Mouse (Mus musculus) limb, embryonic 11.5 days (tissue): Measurements from ENCODE around the gene Ints14. TPM values are rescaled to one million over a fixed set of nuclear protein-coding genes. Genes with fewer than 3 reads are reported as not detected.

ENCODE experiments used
- ATAC-seq: fragments of 200-750 bp; cut with Nextera tagmentation; 2 replicates; pipeline ENCODE4 v1.8.0; 2017; ENCODE audit warnings: low read depth; ENCODE audit not compliant: insufficient number of reproducible peaks, low FRiP score, low TSS enrichment
- DNase-seq: peaks from one replicate; pipeline ENCODE4 v3.0.0-alpha.2; 2015; ENCODE audit warnings: low spot score
- H3K27ac ChIP-seq: fragments of 300-500 bp; sonication (generic); replicated peaks from 2 replicates; pipeline ENCODE4 v1.5.1; 2014; ENCODE audit warnings: low read depth, mild to moderate bottlenecking, low read length
- H3K27me3 ChIP-seq: fragments of 300-500 bp; sonication (generic); 2 replicates; pipeline ENCODE4 v1.6.1; 2014; ENCODE audit warnings: mild to moderate bottlenecking, low read length, mixed read lengths; ENCODE audit not compliant: control insufficient read depth, insufficient read depth
- H3K36me3 ChIP-seq: fragments of 300-500 bp; sonication (generic); 2 replicates; pipeline ENCODE4 v1.6.1; 2014; ENCODE audit warnings: mild to moderate bottlenecking, low read length, moderate library complexity, mixed read lengths; ENCODE audit not compliant: control insufficient read depth, insufficient read depth
- H3K4me1 ChIP-seq: fragments of 300-500 bp; sonication (generic); 2 replicates; pipeline ENCODE4 v1.6.1; 2014; ENCODE audit warnings: low read length, mixed read lengths; ENCODE audit not compliant: control insufficient read depth, insufficient read depth
- H3K4me2 ChIP-seq: fragments of 300-500 bp; sonication (generic); 2 replicates; pipeline ENCODE4 v1.6.1; 2014; ENCODE audit warnings: low read depth, mild to moderate bottlenecking, moderate library complexity; ENCODE audit not compliant: severe bottlenecking
- H3K4me3 ChIP-seq: fragments of 300-500 bp; sonication (generic); 2 replicates; pipeline ENCODE4 v1.5.1; 2014; ENCODE audit warnings: low read depth, low read length
- H3K9ac ChIP-seq: fragments of 300-500 bp; sonication (generic); 2 replicates; pipeline ENCODE4 v1.6.1; 2014; ENCODE audit warnings: mild to moderate bottlenecking, low read length
- H3K9me3 ChIP-seq: fragments of 300-500 bp; sonication (generic); 2 replicates; pipeline ENCODE4 v1.6.1; 2016; ENCODE audit warnings: low read length; ENCODE audit not compliant: control insufficient read depth
- WGBS: fragments of 180-500 bp; shearing (Covaris S2); extraction: QIAGEN DNeasy Blood & Tissue Kit; methylation state at CpG from one replicate; pipeline ENCODE4 v1.1.7; 2014; 5-methylcytosine and 5-hydroxymethylcytosine counted together
- polyA plus RNA-seq: library from polyadenylated mRNA; unstranded; fragments of >200 nt; fragmentation: Nextera tagmentation; extraction: Ambion mirVana; gene quantifications from 2 replicates; pipeline ENCODE4 v1.2.1, GENCODE M21; 2014

Ints14 gene
- polyA plus RNA-seq, 1 experiment from 2014 or later: 77.0 TPM

DNA sequence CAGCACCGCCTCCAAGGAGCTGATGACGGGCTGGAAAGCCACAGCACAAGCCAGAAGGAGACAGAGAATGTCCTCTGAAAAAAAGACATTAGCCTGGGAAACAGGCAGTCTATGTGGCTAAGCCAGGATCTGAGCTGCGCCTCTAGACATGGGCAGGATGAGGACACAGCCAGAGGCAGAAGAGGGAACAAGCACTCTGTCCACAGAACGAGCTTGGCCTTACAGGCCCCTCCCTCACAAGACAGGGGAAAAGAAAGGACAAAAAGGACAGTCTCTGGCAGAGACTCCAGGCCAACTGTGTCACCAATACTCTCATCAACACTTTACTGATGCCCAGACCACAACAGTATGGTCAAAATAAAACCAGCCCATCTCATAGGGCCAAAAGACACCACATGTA is 40.8 kb downstream of the Ints14 start:
- H3K9me3 ChIP-seq: no peaks in the 10 kb centered on the region; the same call in 1 of the 2 replicates

GRCm38 (mm10) chr9:65005737-65006136 is 45.0 kb downstream of the Ints14 start:
- DNase-seq (no peak), ATAC-seq (no peak)
- H3K36me3 ChIP-seq: peaks cover 15% of the 10 kb centered on the region
- no peak overlapping the region for H3K4me3 ChIP-seq
- no peak overlapping the region for H3K9ac ChIP-seq
- H3K4me1 ChIP-seq: no peaks in the 10 kb centered on the region
- H3K27ac ChIP-seq: no peak overlapping the region
- H3K4me2 ChIP-seq: no peak overlapping the region
- 94% methylated on average over 8 of the region's 8 CpGs for WGBS
- no peaks in the 10 kb centered on the region; the same call in 1 of the 2 replicates for H3K9me3 ChIP-seq
- no peaks in the 10 kb centered on the region for H3K27me3 ChIP-seq

More for the DNA sequence above, 40.8 kb downstream of the Ints14 start:
- no peak for ATAC-seq
- Histone ChIP-seq H3K27ac (no peak overlapping the region), H3K27me3 (no peaks in the 10 kb centered on the region), H3K9ac (no peak overlapping the region), H3K4me3 (no peak overlapping the region), H3K4me1 (no peaks in the 10 kb centered on the region), H3K4me2 (no peak overlapping the region), H3K36me3 (peaks cover 17% of the 10 kb centered on the region)
- DNase-seq: no peak
- 84% methylated on average over 4 of the region's 4 CpGs for WGBS

DNA sequence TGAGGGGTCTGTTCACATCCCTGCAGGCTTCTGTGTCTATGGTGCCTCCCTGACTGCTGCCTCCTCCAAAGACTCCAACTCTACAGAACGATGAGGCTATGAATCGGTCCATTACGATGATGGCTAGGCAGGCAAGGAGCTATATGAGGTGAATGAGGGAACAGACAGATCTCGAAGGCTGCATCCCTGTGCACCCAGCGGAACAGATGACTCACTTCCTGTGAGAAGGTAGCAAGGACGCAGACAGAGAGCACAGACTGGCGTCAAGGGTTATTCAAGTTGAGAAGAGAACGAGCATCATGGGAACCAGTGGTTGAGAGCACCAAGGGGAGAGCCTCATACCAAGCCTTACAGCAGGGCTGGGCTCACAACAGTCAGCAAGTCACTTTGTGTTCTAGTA is 49.9 kb downstream of the Ints14 start:
- Histone ChIP-seq H3K9ac (no peak overlapping the region), H3K4me3 (no peak overlapping the region), H3K27me3 (no peaks in the 10 kb centered on the region), H3K9me3 (no peaks in the 10 kb centered on the region; the same call in 1 of the 2 replicates), H3K4me1 (no peaks in the 10 kb centered on the region), H3K4me2 (no peak overlapping the region), H3K36me3 (peaks cover 5% of the 10 kb centered on the region; the same call in 1 of the 2 replicates), H3K27ac (no peak overlapping the region)
- ATAC-seq: no peak
- DNase-seq: no peak
- WGBS: 89% methylated on average over 8 of the region's 8 CpGs

GRCm38 (mm10) chr9:65011304-65011703 is 50.6 kb downstream of the Ints14 start:
- no peak overlapping the region for H3K9ac ChIP-seq
- no peak overlapping the region for H3K4me3 ChIP-seq
- peaks cover 4% of the 10 kb centered on the region; the same call in 1 of the 2 replicates for H3K36me3 ChIP-seq
- H3K4me2 ChIP-seq: no peak overlapping the region
- DNase-seq: peak; percentile 34
- no peak overlapping the region for H3K27ac ChIP-seq
- H3K4me1 ChIP-seq: no peaks in the 10 kb centered on the region
- 65% methylated on average over 6 of the region's 6 CpGs for WGBS
- H3K9me3 ChIP-seq: no peaks in the 10 kb centered on the region; the same call in 1 of the 2 replicates
- ATAC-seq: no peak
- H3K27me3 ChIP-seq: no peaks in the 10 kb centered on the region

DNA sequence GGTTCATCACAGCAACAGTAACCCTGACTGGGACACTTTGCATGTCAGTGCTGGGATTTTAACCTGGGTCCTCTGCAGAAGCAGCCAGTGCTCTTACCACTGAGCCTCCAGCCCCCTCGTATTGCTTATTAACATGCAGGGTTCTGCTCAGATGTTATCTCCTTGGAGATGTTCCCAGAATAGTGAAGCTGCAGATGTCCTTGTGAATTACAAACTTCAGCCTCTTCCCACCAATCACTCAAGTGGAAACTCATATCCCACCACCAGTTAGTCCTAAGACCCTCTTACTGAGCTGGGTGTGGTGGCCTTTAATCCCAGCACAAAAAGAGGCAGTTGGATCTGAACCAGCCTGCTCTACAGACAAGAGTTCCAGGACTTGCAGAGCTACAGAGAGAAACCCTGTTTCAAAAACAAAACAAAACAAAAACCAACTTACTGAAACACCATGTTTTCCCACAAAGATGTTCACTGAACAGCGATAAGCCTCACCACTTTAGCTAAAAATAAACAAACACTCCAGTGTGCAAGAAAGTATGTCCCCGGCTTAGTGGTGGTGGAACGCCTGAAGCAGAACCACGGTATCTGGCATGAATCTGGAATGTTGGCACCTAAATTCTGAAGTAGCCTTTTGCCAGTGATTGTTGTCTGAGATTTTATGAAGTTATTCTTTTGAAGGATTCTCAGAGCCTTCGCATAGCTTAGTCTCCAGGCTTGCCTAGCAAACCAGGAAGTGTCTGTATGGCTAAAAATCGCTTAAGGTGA is 54.9 kb downstream of the Ints14 start:
- Histone ChIP-seq H3K9ac (no peak overlapping the region), H3K9me3 (no peaks in the 10 kb centered on the region), H3K4me2 (no peak overlapping the region), H3K4me1 (no peaks in the 10 kb centered on the region), H3K27me3 (no peaks in the 10 kb centered on the region), H3K27ac (no peak overlapping the region), H3K36me3 (no peaks in the 10 kb centered on the region), H3K4me3 (no peak overlapping the region)
- DNase-seq: no peak
- 90% methylated on average over 7 of the region's 7 CpGs for WGBS
- no peak for ATAC-seq

DNA sequence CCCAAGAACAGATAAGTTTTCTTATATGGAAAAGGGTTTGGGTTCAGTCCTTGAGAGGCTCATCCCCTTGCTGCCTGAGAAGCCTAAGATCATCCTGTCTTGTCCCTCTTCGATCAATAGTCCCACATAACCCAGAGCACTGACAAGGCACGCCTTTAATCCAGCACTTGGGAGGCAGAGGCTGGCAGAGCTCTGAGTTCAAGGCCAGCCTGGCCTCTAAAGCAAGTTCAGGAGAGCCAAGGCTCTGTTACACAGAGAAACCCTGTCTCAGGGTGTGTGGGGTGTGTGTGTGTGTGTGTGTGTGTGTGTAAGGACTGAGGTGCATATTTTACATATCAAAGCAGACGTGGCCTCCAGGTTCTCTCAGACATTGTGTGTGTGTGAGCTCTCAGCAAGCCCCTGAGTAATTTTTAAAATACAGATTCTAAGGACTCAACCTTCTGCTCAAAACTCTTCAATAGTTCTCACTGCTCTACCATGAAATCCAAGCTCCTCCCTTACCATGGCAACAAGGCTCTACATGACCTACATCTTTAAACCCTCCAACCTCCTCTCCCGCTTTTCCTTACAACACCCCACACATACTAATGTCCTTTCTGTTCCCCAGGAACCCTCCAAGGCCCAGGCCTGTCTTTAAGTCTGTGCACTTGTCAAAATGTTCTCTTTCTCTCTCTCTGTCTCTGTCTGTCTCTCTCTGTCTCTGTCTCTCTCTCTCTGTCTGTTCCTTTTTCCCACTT is 55.7 kb downstream of the Ints14 start:
- no peak overlapping the region for H3K4me2 ChIP-seq
- ATAC-seq (no peak), DNase-seq (no peak)
- no peaks in the 10 kb centered on the region for H3K27me3 ChIP-seq
- H3K36me3 ChIP-seq: no peaks in the 10 kb centered on the region
- no peaks in the 10 kb centered on the region for H3K4me1 ChIP-seq
- WGBS: 92% methylated on average over 4 of the region's 4 CpGs
- H3K9ac ChIP-seq: no peak overlapping the region
- H3K27ac ChIP-seq: no peak overlapping the region
- H3K9me3 ChIP-seq: no peaks in the 10 kb centered on the region
- no peak overlapping the region for H3K4me3 ChIP-seq

DNA sequence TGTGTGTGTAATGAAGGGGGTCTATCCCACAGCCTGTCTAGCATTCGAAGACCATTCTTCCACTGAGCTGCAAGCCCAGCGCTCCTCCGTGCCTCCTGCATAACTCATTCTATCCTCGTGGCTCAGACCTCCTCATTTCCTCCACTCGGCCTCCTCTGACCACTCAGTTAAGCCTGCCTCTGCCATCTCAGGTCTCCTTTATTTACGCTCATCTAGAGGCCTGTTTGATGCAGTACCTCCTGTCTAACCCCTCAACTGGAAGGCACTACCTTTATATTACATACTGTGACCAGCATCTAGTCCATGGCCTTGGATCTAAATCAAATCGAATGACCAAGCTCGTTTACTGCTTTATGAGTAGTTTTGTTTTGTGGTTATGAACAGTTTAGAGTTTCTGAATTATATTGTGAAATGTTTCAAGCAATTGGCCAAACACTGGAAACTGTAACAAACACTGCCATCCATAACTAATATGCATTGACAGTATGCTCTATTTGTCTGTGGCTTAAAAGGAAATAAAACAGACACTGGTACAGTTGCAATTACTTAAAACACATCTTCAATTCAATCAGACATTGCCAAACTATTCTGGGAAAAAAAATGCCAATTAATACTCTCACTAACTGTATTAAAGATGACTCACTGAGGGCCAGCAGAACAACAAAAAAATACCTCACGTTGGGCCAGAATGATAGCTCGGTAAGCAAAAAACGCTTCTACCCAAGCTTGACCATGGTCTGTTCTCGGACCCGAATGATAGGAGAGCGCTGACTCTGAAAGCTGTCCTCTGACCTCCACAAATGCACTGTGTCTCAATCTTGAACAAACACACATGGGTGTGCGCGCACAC is 56.5 kb downstream of the Ints14 start:
- Histone ChIP-seq H3K4me1 (peaks cover 3% of the 10 kb centered on the region; the same call in 1 of the 2 replicates), H3K9me3 (no peaks in the 10 kb centered on the region), H3K27me3 (no peaks in the 10 kb centered on the region), H3K9ac (no peak overlapping the region), H3K36me3 (no peaks in the 10 kb centered on the region), H3K27ac (no peak overlapping the region), H3K4me2 (no peak overlapping the region), H3K4me3 (no peak overlapping the region)
- ATAC-seq (no peak), DNase-seq (no peak)
- WGBS: 88% methylated on average over 16 of the region's 16 CpGs

DNA sequence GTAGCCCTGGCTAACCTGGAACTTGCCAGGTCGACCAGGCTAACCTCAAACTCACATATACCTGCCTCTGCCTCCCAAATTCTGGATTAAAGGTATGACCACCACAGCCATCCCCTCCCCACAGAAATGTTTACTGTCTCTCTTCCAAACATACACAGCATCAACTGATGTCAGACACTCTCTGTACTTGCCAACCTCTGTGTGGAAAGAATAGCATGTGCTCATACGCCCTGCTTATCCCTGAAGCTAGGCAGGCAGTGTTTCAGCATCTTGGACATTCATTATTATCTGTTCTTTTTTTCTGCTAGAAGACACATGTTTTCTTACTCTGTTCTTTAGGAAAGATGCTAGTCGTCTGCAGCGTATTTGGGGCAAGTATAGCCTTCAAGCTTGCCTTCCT is 57.2 kb downstream of the Ints14 start:
- H3K27me3 ChIP-seq: no peaks in the 10 kb centered on the region
- H3K4me3 ChIP-seq: no peak overlapping the region
- no peaks in the 10 kb centered on the region for H3K36me3 ChIP-seq
- DNase-seq (no peak), ATAC-seq (no peak)
- H3K27ac ChIP-seq: no peak overlapping the region
- no peak overlapping the region for H3K4me2 ChIP-seq
- H3K9ac ChIP-seq: no peak overlapping the region
- H3K4me1 ChIP-seq: peaks cover 3% of the 10 kb centered on the region; the same call in 1 of the 2 replicates
- no peaks in the 10 kb centered on the region for H3K9me3 ChIP-seq
- 89% methylated on average over 4 of the region's 4 CpGs for WGBS
